Mouse (Mus musculus) liver, embryonic 12.5 days (tissue): ENCODE measurements at regions not wholly inside any gene's neighbourhood (a gene's known extent, or its start where the extent isn't known, plus 50 kb on each side); places are given as distances from the start of the nearest gene placed in this dataset.

ENCODE experiments used
- ATAC-seq: fragments of 200-750 bp; cut with Nextera tagmentation; 2 replicates; pipeline ENCODE4 v1.8.0; 2017; ENCODE audit warnings: moderate number of reproducible peaks, mild to moderate bottlenecking, moderate library complexity
- H3K27ac ChIP-seq: fragments of 300-500 bp; sonication (generic); 2 replicates; pipeline ENCODE4 v1.5.1; 2016; ENCODE audit warnings: mild to moderate bottlenecking
- H3K27me3 ChIP-seq: fragments of 300-500 bp; sonication (generic); replicated peaks from 2 replicates; pipeline ENCODE4 v1.6.1; 2016; ENCODE audit warnings: mild to moderate bottlenecking, moderate library complexity
- H3K36me3 ChIP-seq: fragments of 300-500 bp; sonication (generic); 2 replicates; pipeline ENCODE4 v1.6.1; 2016; ENCODE audit warnings: mild to moderate bottlenecking, moderate library complexity
- H3K4me1 ChIP-seq: fragments of 300-500 bp; sonication (generic); 2 replicates; pipeline ENCODE4 v1.6.1; 2016
- H3K4me2 ChIP-seq: fragments of 300-500 bp; sonication (generic); 2 replicates; pipeline ENCODE4 v1.6.1; 2016; ENCODE audit warnings: mild to moderate bottlenecking, moderate library complexity
- H3K4me3 ChIP-seq: fragments of 300-500 bp; sonication (generic); 2 replicates; pipeline ENCODE4 v1.5.1; 2016; ENCODE audit warnings: mild to moderate bottlenecking, moderate library complexity
- H3K9ac ChIP-seq: fragments of 300-500 bp; sonication (generic); 2 replicates; pipeline ENCODE4 v1.6.1; 2016; ENCODE audit warnings: mild to moderate bottlenecking, moderate library complexity
- H3K9me3 ChIP-seq: fragments of 300-500 bp; sonication (generic); replicated peaks from 2 replicates; pipeline ENCODE4 v1.6.1; 2016; ENCODE audit warnings: mild to moderate bottlenecking, moderate library complexity
- WGBS: fragments of 180-500 bp; shearing (Covaris S2); methylation state at CpG from one replicate; pipeline ENCODE4 v1.1.7; 2016; ENCODE audit not compliant: insufficient replicate concordance; 5-methylcytosine and 5-hydroxymethylcytosine counted together

GRCm38 (mm10) chr1:35850191-35850545, 218.0 kb upstream of the Hs6st1 start:
- H3K27ac ChIP-seq: no peak overlapping the region
- no peak for ATAC-seq
- H3K27me3 ChIP-seq: no peaks in the 10 kb centered on the region
- H3K9ac ChIP-seq: no peak overlapping the region
- no peaks in the 10 kb centered on the region for H3K9me3 ChIP-seq
- 78% methylated on average over 8 of the region's 8 CpGs for WGBS
- no peak overlapping the region for H3K4me3 ChIP-seq
- peaks cover 6% of the 10 kb centered on the region; the same call in 1 of the 2 replicates for H3K4me1 ChIP-seq
- H3K36me3 ChIP-seq: no peaks in the 10 kb centered on the region
- H3K4me2 ChIP-seq: no peak overlapping the region

- Histone ChIP-seq H3K27ac (no peak overlapping the region), H3K36me3 (no peaks in the 10 kb centered on the region), H3K9ac (no peak overlapping the region), H3K9me3 (no peaks in the 10 kb centered on the region), H3K27me3 (no peaks in the 10 kb centered on the region), H3K4me1 (peaks cover 6% of the 10 kb centered on the region; the same call in 1 of the 2 replicates), H3K4me3 (no peak overlapping the region), H3K4me2 (no peak overlapping the region)
- ATAC-seq: no peak
- WGBS: 75% methylated on average over 9 of the region's 9 CpGs
Measured at GRCm38 (mm10) chr1:35850566-35851085, 217.6 kb upstream of the Hs6st1 start.

GRCm38 (mm10) chr1:35851681-35852409, 216.4 kb upstream of the Hs6st1 start:
- Histone ChIP-seq H3K4me2 (no peak overlapping the region), H3K4me1 (peaks cover 6% of the 10 kb centered on the region; the same call in 1 of the 2 replicates), H3K27ac (no peak overlapping the region), H3K9ac (no peak overlapping the region), H3K36me3 (no peaks in the 10 kb centered on the region), H3K4me3 (no peak overlapping the region), H3K27me3 (no peaks in the 10 kb centered on the region), H3K9me3 (no peaks in the 10 kb centered on the region)
- 67% methylated on average over 4 of the region's 4 CpGs for whole genome bisulfite sequencing
- no peak for ATAC-seq

GRCm38 (mm10) chr1:35853018-35853417, 215.2 kb upstream of the Hs6st1 start:
- H3K9ac ChIP-seq: no peak overlapping the region
- no peaks in the 10 kb centered on the region for H3K36me3 ChIP-seq
- no peak overlapping the region for H3K4me3 ChIP-seq
- H3K27ac ChIP-seq: no peak overlapping the region
- H3K4me2 ChIP-seq: no peak overlapping the region
- no peaks in the 10 kb centered on the region for H3K9me3 ChIP-seq
- no peak for ATAC-seq
- whole genome bisulfite sequencing: 59% methylated on average over 1 of the region's 1 CpGs
- no peaks in the 10 kb centered on the region for H3K27me3 ChIP-seq
- peaks cover 6% of the 10 kb centered on the region; the same call in 1 of the 2 replicates for H3K4me1 ChIP-seq

GRCm38 (mm10) chr1:35855650-35856049, 212.6 kb upstream of the Hs6st1 start:
- Histone ChIP-seq H3K36me3 (no peaks in the 10 kb centered on the region), H3K4me2 (no peak overlapping the region), H3K4me3 (no peak overlapping the region), H3K27me3 (no peaks in the 10 kb centered on the region), H3K9me3 (no peaks in the 10 kb centered on the region), H3K27ac (no peak overlapping the region), H3K9ac (no peak overlapping the region), H3K4me1 (no peaks in the 10 kb centered on the region)
- ATAC-seq: no peak
- WGBS: 52% methylated on average over 4 of the region's 4 CpGs

- Histone ChIP-seq H3K9ac (no peak overlapping the region), H3K27ac (no peak overlapping the region), H3K9me3 (no peaks in the 10 kb centered on the region), H3K4me3 (no peak overlapping the region), H3K4me2 (no peak overlapping the region), H3K27me3 (no peaks in the 10 kb centered on the region), H3K4me1 (no peaks in the 10 kb centered on the region), H3K36me3 (no peaks in the 10 kb centered on the region)
- 46% methylated on average over 3 of the region's 3 CpGs for WGBS
- no peak for ATAC-seq
Measured at GRCm38 (mm10) chr1:35858342-35858741, 209.9 kb upstream of the Hs6st1 start.

- no peaks in the 10 kb centered on the region for H3K4me1 ChIP-seq
- H3K27ac ChIP-seq: no peak overlapping the region
- no peak overlapping the region for H3K4me3 ChIP-seq
- no peaks in the 10 kb centered on the region for H3K27me3 ChIP-seq
- H3K4me2 ChIP-seq: no peak overlapping the region
- H3K9me3 ChIP-seq: no peaks in the 10 kb centered on the region
- H3K36me3 ChIP-seq: no peaks in the 10 kb centered on the region
- no peak overlapping the region for H3K9ac ChIP-seq
- no peak for ATAC-seq
- 26% methylated on average over 5 of the region's 5 CpGs for WGBS
Measured at GRCm38 (mm10) chr1:35860779-35861178, 207.4 kb upstream of the Hs6st1 start.

GRCm38 (mm10) chr1:35862196-35862595, 206.0 kb upstream of the Hs6st1 start:
- H3K4me3 ChIP-seq: no peak overlapping the region
- no peaks in the 10 kb centered on the region for H3K4me1 ChIP-seq
- H3K4me2 ChIP-seq: no peak overlapping the region
- no peak overlapping the region for H3K9ac ChIP-seq
- no peaks in the 10 kb centered on the region for H3K36me3 ChIP-seq
- no peak for ATAC-seq
- 68% methylated on average over 5 of the region's 5 CpGs for WGBS
- H3K27ac ChIP-seq: no peak overlapping the region
- no peaks in the 10 kb centered on the region for H3K9me3 ChIP-seq
- H3K27me3 ChIP-seq: no peaks in the 10 kb centered on the region

GRCm38 (mm10) chr1:35862661-35863060, 205.5 kb upstream of the Hs6st1 start:
- ATAC-seq: no peak
- Histone ChIP-seq H3K27ac (no peak overlapping the region), H3K9me3 (no peaks in the 10 kb centered on the region), H3K27me3 (no peaks in the 10 kb centered on the region), H3K4me3 (no peak overlapping the region), H3K9ac (no peak overlapping the region), H3K36me3 (no peaks in the 10 kb centered on the region), H3K4me1 (no peaks in the 10 kb centered on the region), H3K4me2 (no peak overlapping the region)
- 43% methylated on average over 2 of the region's 2 CpGs for WGBS

- no peak overlapping the region for H3K27ac ChIP-seq
- no peak overlapping the region for H3K4me2 ChIP-seq
- H3K9ac ChIP-seq: no peak overlapping the region
- no peaks in the 10 kb centered on the region for H3K4me1 ChIP-seq
- no peaks in the 10 kb centered on the region for H3K27me3 ChIP-seq
- no peak overlapping the region for H3K4me3 ChIP-seq
- H3K9me3 ChIP-seq: no peaks in the 10 kb centered on the region
- ATAC-seq: no peak
- WGBS: 73% methylated on average over 9 of the region's 9 CpGs
- no peaks in the 10 kb centered on the region for H3K36me3 ChIP-seq
Measured at GRCm38 (mm10) chr1:35864246-35864645, 204.0 kb upstream of the Hs6st1 start.

GRCm38 (mm10) chr1:35865263-35865662, 202.9 kb upstream of the Hs6st1 start:
- no peaks in the 10 kb centered on the region for H3K36me3 ChIP-seq
- no peaks in the 10 kb centered on the region for H3K9me3 ChIP-seq
- no peak for ATAC-seq
- H3K4me2 ChIP-seq: no peak overlapping the region
- no peak overlapping the region for H3K27ac ChIP-seq
- H3K4me1 ChIP-seq: peaks cover 1% of the 10 kb centered on the region; the same call in 1 of the 2 replicates
- H3K27me3 ChIP-seq: no peaks in the 10 kb centered on the region
- no peak overlapping the region for H3K4me3 ChIP-seq
- H3K9ac ChIP-seq: no peak overlapping the region
- 57% methylated on average over 6 of the region's 6 CpGs for WGBS

GRCm38 (mm10) chr1:35866643-35867042, 201.6 kb upstream of the Hs6st1 start:
- Histone ChIP-seq H3K36me3 (no peaks in the 10 kb centered on the region), H3K9ac (no peak overlapping the region), H3K4me2 (no peak overlapping the region), H3K9me3 (no peaks in the 10 kb centered on the region), H3K4me1 (peaks cover 5% of the 10 kb centered on the region; the same call in 1 of the 2 replicates), H3K27me3 (no peaks in the 10 kb centered on the region), H3K4me3 (no peak overlapping the region), H3K27ac (no peak overlapping the region)
- 70% methylated on average over 12 of the region's 12 CpGs for WGBS
- ATAC-seq: no peak
